Mouse (Mus musculus) embryonic facial prominence, embryonic 12.5 days (tissue): ENCODE results near the gene Pex7. TPM values are rescaled to one million over a fixed set of nuclear protein-coding genes. Genes with fewer than 3 reads are reported as not detected.
A peak's percentile ranks its signal among the peaks of the same experiment; 100 is the strongest.

Experiments
- ATAC-seq: fragments of 200-750 bp; cut with Nextera tagmentation; 2 replicates; pipeline ENCODE4 v1.8.0; 2017; ENCODE audit not compliant: insufficient number of reproducible peaks, insufficient read depth, low FRiP score, low TSS enrichment
- H3K27ac ChIP-seq: fragments of 300-500 bp; sonication (generic); 2 replicates; pipeline ENCODE4 v1.5.1; 2016; ENCODE audit warnings: mild to moderate bottlenecking
- H3K27me3 ChIP-seq: fragments of 300-500 bp; sonication (generic); 2 replicates; pipeline ENCODE4 v1.6.1; 2016; ENCODE audit warnings: mild to moderate bottlenecking, moderate library complexity
- H3K36me3 ChIP-seq: fragments of 300-500 bp; sonication (generic); 2 replicates; pipeline ENCODE4 v1.6.1; 2016; ENCODE audit warnings: mild to moderate bottlenecking
- H3K4me1 ChIP-seq: fragments of 300-500 bp; sonication (generic); 2 replicates; pipeline ENCODE4 v1.6.1; 2016
- H3K4me2 ChIP-seq: fragments of 300-500 bp; sonication (generic); replicated peaks from 2 replicates; pipeline ENCODE4 v1.6.1; 2016; ENCODE audit warnings: mild to moderate bottlenecking, moderate library complexity
- H3K4me3 ChIP-seq: fragments of 300-500 bp; sonication (generic); 2 replicates; pipeline ENCODE4 v1.5.1; 2016; ENCODE audit warnings: mild to moderate bottlenecking
- H3K9ac ChIP-seq: fragments of 300-500 bp; sonication (generic); 2 replicates; pipeline ENCODE4 v1.6.1; 2016; ENCODE audit warnings: mild to moderate bottlenecking, moderate library complexity
- H3K9me3 ChIP-seq: fragments of 300-500 bp; sonication (generic); 2 replicates; pipeline ENCODE4 v1.6.1; 2016; ENCODE audit warnings: mild to moderate bottlenecking, moderate library complexity
- WGBS: fragments of 180-500 bp; shearing (Covaris S2); methylation state at CpG from one replicate; pipeline ENCODE4 v1.1.7; 2016; 5-methylcytosine and 5-hydroxymethylcytosine counted together
- polyA plus RNA-seq: library from polyadenylated mRNA; unstranded; fragments of >200 nt; fragmentation: Nextera tagmentation; extraction: Ambion mirVana; gene quantifications from 2 replicates; pipeline ENCODE4 v1.2.1, GENCODE M21; 2016

The Pex7 gene
- polyA plus RNA-seq, 1 experiment from 2014 or later: 21.6 TPM

GRCm38 (mm10) chr10:19877257-19877656, 30.2 kb downstream of the Pex7 start:
- WGBS: 77% methylated on average over 8 of the region's 8 CpGs
- no peaks in the 10 kb centered on the region for H3K9me3 ChIP-seq
- H3K4me3 ChIP-seq: no peak overlapping the region
- no peak overlapping the region for H3K9ac ChIP-seq
- H3K27me3 ChIP-seq: no peaks in the 10 kb centered on the region
- H3K4me2 ChIP-seq: no peak overlapping the region
- ATAC-seq: no peak
- H3K27ac ChIP-seq: no peak overlapping the region
- 0 out of 2 replicates have a peak, but pooled peaks cover 3% of the 10 kb centered on the region for H3K4me1 ChIP-seq
- no peaks in the 10 kb centered on the region for H3K36me3 ChIP-seq

GRCm38 (mm10) chr10:19876669-19877068, 30.8 kb downstream of the Pex7 start:
- WGBS: 69% methylated on average over 7 of the region's 7 CpGs

GRCm38 (mm10) chr10:19875346-19875745, 32.1 kb downstream of the Pex7 start:
- 86% methylated on average over 5 of the region's 5 CpGs for WGBS
- Histone ChIP-seq H3K9ac (no peak overlapping the region), H3K27me3 (no peaks in the 10 kb centered on the region), H3K27ac (no peak overlapping the region), H3K9me3 (no peaks in the 10 kb centered on the region), H3K4me1 (0 out of 2 replicates have a peak, but pooled peaks cover 3% of the 10 kb centered on the region), H3K4me3 (no peak overlapping the region), H3K36me3 (no peaks in the 10 kb centered on the region), H3K4me2 (no peak overlapping the region)
- ATAC-seq: no peak

More at GRCm38 (mm10) chr10:19876669-19877068, 30.8 kb downstream of the Pex7 start:
- no peak overlapping the region for H3K4me3 ChIP-seq
- no peaks in the 10 kb centered on the region for H3K27me3 ChIP-seq
- no peaks in the 10 kb centered on the region for H3K9me3 ChIP-seq
- no peak overlapping the region for H3K4me2 ChIP-seq
- ATAC-seq: no peak
- H3K9ac ChIP-seq: no peak overlapping the region
- H3K27ac ChIP-seq: no peak overlapping the region
- no peaks in the 10 kb centered on the region for H3K36me3 ChIP-seq
- 0 out of 2 replicates have a peak, but pooled peaks cover 3% of the 10 kb centered on the region for H3K4me1 ChIP-seq

- no peak overlapping the region for H3K4me2 ChIP-seq
- no peak overlapping the region for H3K4me3 ChIP-seq
- no peak overlapping the region for H3K27ac ChIP-seq
- no peaks in the 10 kb centered on the region for H3K9me3 ChIP-seq
- ATAC-seq: no peak
- WGBS: 91% methylated on average over 7 of the region's 7 CpGs
- H3K4me1 ChIP-seq: peaks cover 10% of the 10 kb centered on the region; the same call in 1 of the 2 replicates
- H3K9ac ChIP-seq: no peak overlapping the region
- peaks cover 21% of the 10 kb centered on the region for H3K27me3 ChIP-seq
- no peaks in the 10 kb centered on the region for H3K36me3 ChIP-seq
Measured at GRCm38 (mm10) chr10:19855597-19856306, 51.7 kb downstream of the Pex7 start.

- H3K27me3 ChIP-seq: peaks cover 43% of the 10 kb centered on the region
- no peak for ATAC-seq
- no peaks in the 10 kb centered on the region for H3K36me3 ChIP-seq
- H3K4me2 ChIP-seq: no peak overlapping the region
- WGBS: 55% methylated on average over 2 of the region's 2 CpGs
- H3K4me1 ChIP-seq: peaks cover 20% of the 10 kb centered on the region
- no peak overlapping the region for H3K27ac ChIP-seq
- no peaks in the 10 kb centered on the region for H3K9me3 ChIP-seq
- no peak overlapping the region for H3K9ac ChIP-seq
- H3K4me3 ChIP-seq: no peak overlapping the region
Measured at GRCm38 (mm10) chr10:19853609-19854008, 53.9 kb downstream of the Pex7 start.

- Histone ChIP-seq H3K4me3 (no peak overlapping the region), H3K4me1 (peaks cover 20% of the 10 kb centered on the region), H3K4me2 (no peak overlapping the region), H3K36me3 (no peaks in the 10 kb centered on the region), H3K27me3 (peaks cover 47% of the 10 kb centered on the region), H3K27ac (no peak overlapping the region), H3K9ac (no peak overlapping the region), H3K9me3 (no peaks in the 10 kb centered on the region)
- 28% methylated on average over 6 of the region's 6 CpGs for WGBS
- ATAC-seq: no peak
Measured at GRCm38 (mm10) chr10:19852776-19853175, 54.7 kb downstream of the Pex7 start.

- Histone ChIP-seq H3K4me2 (peak within 1 kb of the TSS; percentile 100), H3K27me3 (peaks cover 47% of the 10 kb centered on the region), H3K27ac (no peak within 1 kb of the TSS), H3K4me1 (peaks cover 20% of the 10 kb centered on the region), H3K4me3 (peak within 1 kb of the TSS; percentile 62), H3K36me3 (no peaks in the 10 kb centered on the region), H3K9ac (peak within 1 kb of the TSS; percentile 53), H3K9me3 (no peaks in the 10 kb centered on the region)
- under 1% methylated on average over 72 of the region's 72 CpGs for WGBS
- peak; percentile 57 for ATAC-seq
Measured at GRCm38 (mm10) chr10:19850998-19851691, 56.3 kb downstream of the Pex7 start, which contains the start of gene Slc35d3. TSS of gene Slc35d3 (minus strand) at chr10:19851459.

GRCm38 (mm10) chr10:19850544-19850997, 56.9 kb downstream of the Pex7 start:
- H3K4me2 ChIP-seq: peak overlapping the region; percentile 100
- peak; percentile 50 for ATAC-seq
- H3K4me3 ChIP-seq: peak overlapping the region; percentile 62
- H3K27ac ChIP-seq: no peak overlapping the region
- H3K9me3 ChIP-seq: no peaks in the 10 kb centered on the region
- H3K4me1 ChIP-seq: peaks cover 20% of the 10 kb centered on the region
- peak overlapping the region; percentile 53 for H3K9ac ChIP-seq
- no peaks in the 10 kb centered on the region for H3K36me3 ChIP-seq
- WGBS: under 1% methylated on average over 36 of the region's 36 CpGs
- peaks cover 50% of the 10 kb centered on the region for H3K27me3 ChIP-seq

- ATAC-seq: no peak; the same call in 1 of the 2 replicates
- Histone ChIP-seq H3K27ac (no peak overlapping the region), H3K36me3 (no peaks in the 10 kb centered on the region), H3K9ac (peak overlapping the region; percentile 13; the same call in 1 of the 2 replicates), H3K4me2 (peak overlapping the region; percentile 100), H3K27me3 (peaks cover 50% of the 10 kb centered on the region), H3K9me3 (no peaks in the 10 kb centered on the region), H3K4me1 (peaks cover 20% of the 10 kb centered on the region), H3K4me3 (peak overlapping the region; percentile 62)
- WGBS: under 1% methylated on average over 32 of the region's 32 CpGs
Measured at GRCm38 (mm10) chr10:19849771-19850365, 57.6 kb downstream of the Pex7 start.

GRCm38 (mm10) chr10:19848928-19849770, 58.3 kb downstream of the Pex7 start:
- no peaks in the 10 kb centered on the region for H3K9me3 ChIP-seq
- peak overlapping the region; percentile 62 for H3K4me3 ChIP-seq
- peaks cover 50% of the 10 kb centered on the region for H3K27me3 ChIP-seq
- 5% methylated on average over 44 of the region's 44 CpGs for WGBS
- H3K36me3 ChIP-seq: no peaks in the 10 kb centered on the region
- ATAC-seq: no peak
- no peak overlapping the region for H3K27ac ChIP-seq
- H3K9ac ChIP-seq: no peak overlapping the region
- peaks cover 20% of the 10 kb centered on the region for H3K4me1 ChIP-seq
- H3K4me2 ChIP-seq: peak overlapping the region; percentile 100

- Histone ChIP-seq H3K9me3 (no peaks in the 10 kb centered on the region), H3K4me3 (no peak overlapping the region), H3K4me2 (no peak overlapping the region), H3K27me3 (no peaks in the 10 kb centered on the region), H3K4me1 (no peaks in the 10 kb centered on the region), H3K27ac (no peak overlapping the region), H3K9ac (no peak overlapping the region), H3K36me3 (no peaks in the 10 kb centered on the region)
- 94% methylated on average over 5 of the region's 5 CpGs for WGBS
- ATAC-seq: no peak
Measured at GRCm38 (mm10) chr10:19839836-19840235, 67.7 kb downstream of the Pex7 start.
